Mouse (Mus musculus): ENCODE measurements around the gene Eif3f.

The Eif3f gene

GRCm38 (mm10) chr7:108968201-108968600, 34.0 kb downstream of the Eif3f start:
- DNase-seq = no peak

GRCm38 (mm10) chr7:108972273-108972672, 38.1 kb downstream of the Eif3f start:
- no peak for DNase-seq

GRCm38 (mm10) chr7:108985934-108986708, 51.9 kb downstream of the Eif3f start:
- DNase-seq = no peak

GRCm38 (mm10) chr7:108991207-108991606, 57.0 kb downstream of the Eif3f start:
- no peak for DNase-seq

All from kidney, adult 9 months (tissue).